Mouse (Mus musculus) heart, postnatal 0 days (tissue): ENCODE measurements around the gene Abcb4. TPM values are rescaled to one million over a fixed set of nuclear protein-coding genes. Genes with fewer than 3 reads are reported as not detected.
"Not testable (repeated sequence)": the region's sequence is repeated elsewhere in the genome, so short reads cannot be mapped to it uniquely, and the experiment has no call there.

Experiments used
- ATAC-seq: fragments of 200-750 bp; cut with Nextera tagmentation; 2 replicates; pipeline ENCODE4 v1.8.0; 2017; ENCODE audit warnings: low read depth, moderate number of reproducible peaks, moderate library complexity; ENCODE audit not compliant: insufficient read depth
- DNase-seq: peaks from one replicate; pipeline ENCODE4 v3.0.0-alpha.2; 2016; ENCODE audit warnings: low spot score
- H3K27ac ChIP-seq: fragments of 300-500 bp; sonication (generic); 2 replicates; pipeline ENCODE4 v1.5.1; 2014; ENCODE audit warnings: low read depth, mild to moderate bottlenecking
- H3K27me3 ChIP-seq: fragments of 300-500 bp; sonication (generic); 2 replicates; pipeline ENCODE4 v1.6.1; 2014; ENCODE audit warnings: low read length, mixed read lengths; ENCODE audit not compliant: control insufficient read depth, insufficient read depth
- H3K36me3 ChIP-seq: fragments of 300-500 bp; sonication (generic); replicated peaks from 2 replicates; pipeline ENCODE4 v1.6.1; 2014; ENCODE audit warnings: low read length, mixed read lengths; ENCODE audit not compliant: control insufficient read depth, insufficient read depth
- H3K4me1 ChIP-seq: fragments of 300-500 bp; sonication (generic); 2 replicates; pipeline ENCODE4 v1.6.1; 2014; ENCODE audit warnings: antibody characterized with exemption; ENCODE audit not compliant: control insufficient read depth, insufficient read depth
- H3K4me2 ChIP-seq: fragments of 300-500 bp; sonication (generic); 2 replicates; pipeline ENCODE4 v1.6.1; 2014; ENCODE audit warnings: low read depth, mild to moderate bottlenecking, low read length, moderate library complexity
- H3K4me3 ChIP-seq: fragments of 300-500 bp; sonication (generic); 2 replicates; pipeline ENCODE4 v1.5.1; 2014; ENCODE audit warnings: low read depth, low read length
- H3K9ac ChIP-seq: fragments of 300-500 bp; sonication (generic); replicated peaks from 2 replicates; pipeline ENCODE4 v1.6.1; 2014; ENCODE audit warnings: low read depth, low read length, mixed read lengths
- H3K9me3 ChIP-seq: fragments of 300-500 bp; sonication (generic); replicated peaks from 2 replicates; pipeline ENCODE4 v1.6.1; 2016; ENCODE audit warnings: low read length; ENCODE audit not compliant: control insufficient read depth
- CTCF ChIP-seq: IDR thresholded peaks from 2 replicates; pipeline ENCODE4 v1.5.1; 2016; ENCODE audit warnings: antibody characterized with exemption, control low read depth, low read depth
- EP300 ChIP-seq: IDR thresholded peaks from 2 replicates; pipeline ENCODE4 v1.6.1; 2016; ENCODE audit warnings: antibody characterized with exemption, low read depth
- WGBS: fragments of 180-500 bp; shearing (Covaris S2); extraction: QIAGEN DNeasy Blood & Tissue Kit; methylation state at CpG from one replicate; pipeline ENCODE4 v1.1.7; 2014; 5-methylcytosine and 5-hydroxymethylcytosine counted together
- polyA plus RNA-seq: library from polyadenylated mRNA; unstranded; fragments of >200 nt; fragmentation: Nextera tagmentation; extraction: Ambion mirVana; gene quantifications from 2 replicates; pipeline ENCODE4 v1.2.1, GENCODE M21; 2015
- total RNA-seq: library from RNA; depleted of rRNA; stranded (reverse); fragments of >200 nt; gene quantifications from 2 replicates; pipeline ENCODE4 v1.2.3, GENCODE M21; 2014; ENCODE audit warnings: low replicate concordance

Gene Abcb4
- total and polyA plus RNA-seq, 2 experiments from 2014 or later = 0.63 TPM; not detected in 1

DNA sequence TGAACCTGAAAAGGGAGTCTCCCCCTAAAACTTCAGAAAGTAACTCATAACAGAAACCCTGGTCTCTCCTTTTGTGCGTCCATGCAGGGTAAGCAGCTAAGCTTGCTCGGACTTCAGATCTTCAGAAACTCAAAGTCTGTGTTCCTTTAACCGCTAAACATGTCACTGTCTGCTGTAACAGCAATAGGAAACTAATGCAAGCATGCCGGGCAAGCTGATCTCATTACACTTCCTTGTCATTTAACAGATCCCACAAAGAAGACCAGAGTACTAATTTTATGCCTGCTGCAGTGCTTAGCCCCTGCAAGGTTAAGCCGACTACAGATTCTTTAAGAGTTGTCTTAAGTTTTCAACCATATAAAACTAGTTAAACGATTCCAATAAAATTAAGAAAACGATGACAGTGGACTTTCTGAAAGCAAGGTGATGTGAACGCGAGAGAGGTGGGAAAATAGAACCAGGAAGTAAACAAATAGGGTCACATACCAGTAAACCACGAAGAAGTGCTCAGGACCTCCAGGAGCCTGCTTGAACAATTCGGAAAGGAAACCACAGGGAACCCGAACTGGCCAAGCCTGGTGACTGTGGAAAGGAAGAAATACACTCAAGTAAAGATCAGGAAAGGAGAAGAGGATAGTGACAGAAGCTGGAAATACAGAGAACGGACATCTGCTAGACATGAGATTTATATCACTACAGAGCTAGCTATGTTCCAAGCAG is 102.6 kb downstream of the Abcb4 start:
- Histone ChIP-seq H3K36me3 (peaks cover 24% of the 10 kb centered on the region), H3K27ac (peak overlapping the region; percentile 84), H3K9me3 (no peaks in the 10 kb centered on the region), H3K4me2 (peak overlapping the region; percentile 75), H3K4me3 (peak overlapping the region; percentile 88), H3K4me1 (0 out of 2 replicates have a peak, but pooled peaks cover 4% of the 10 kb centered on the region), H3K27me3 (no peaks in the 10 kb centered on the region), H3K9ac (peak overlapping the region; percentile 75)
- TF ChIP-seq CTCF = no peak
- TF ChIP-seq EP300 = no peak
- 10% methylated on average over 13 of the region's 13 CpGs for WGBS
- ATAC-seq (no peak), DNase-seq (no peak)

DNA sequence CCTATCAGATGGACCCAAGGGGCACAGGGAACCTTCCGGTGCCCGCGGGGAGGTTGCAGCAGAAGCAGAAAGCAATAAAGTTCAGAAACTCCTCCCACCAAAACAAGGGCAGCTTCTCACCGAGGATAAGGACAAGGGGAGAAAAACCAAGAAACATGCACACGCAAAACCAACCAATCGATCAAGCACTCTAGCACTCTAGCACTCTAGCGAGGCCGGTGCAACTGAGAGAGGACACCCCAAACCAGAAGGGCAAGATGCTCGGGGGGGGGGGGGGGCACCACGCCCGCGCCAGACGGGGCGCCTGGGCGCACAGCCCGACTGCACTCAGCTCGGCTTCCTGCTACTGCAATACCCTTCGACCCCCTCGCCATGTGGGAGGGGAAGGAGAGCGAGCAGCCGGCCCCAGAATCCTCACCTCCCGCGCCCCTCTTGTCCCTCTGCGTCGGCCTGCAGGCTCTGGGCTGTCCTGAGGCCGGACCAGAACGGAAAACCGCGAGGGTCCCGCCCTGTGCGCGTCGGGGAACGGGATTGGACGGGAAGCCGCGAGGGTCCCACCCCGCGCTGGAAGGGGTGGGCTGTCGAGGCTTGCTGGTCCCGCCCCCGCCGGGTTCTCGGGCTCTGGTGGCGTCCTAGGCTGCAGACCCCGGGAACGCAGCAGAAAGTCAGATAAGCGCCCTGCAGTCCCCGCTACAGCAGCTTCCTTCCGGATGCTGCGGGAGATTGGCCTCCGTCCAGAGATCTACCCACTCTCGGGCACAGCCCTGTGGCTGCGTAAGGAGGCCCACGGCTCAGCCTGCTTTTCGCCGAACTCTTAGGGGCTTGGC is 103.4 kb downstream of the Abcb4 start, which contains the start of gene Crot:
Crot (minus strand) TSS at position 639 of the 827 bp plus-strand sequence.
- peak; percentile 86 for DNase-seq
- peak; percentile 99 for ATAC-seq
- WGBS = under 1% methylated on average over 55 of the region's 57 CpGs
- Histone ChIP-seq H3K9me3 (no peaks in the 10 kb centered on the region), H3K4me3 (peak within 1 kb of the TSS; percentile 88), H3K27ac (peak within 1 kb of the TSS; percentile 84), H3K4me2 (peak within 1 kb of the TSS; percentile 75), H3K36me3 (peaks cover 17% of the 10 kb centered on the region), H3K4me1 (0 out of 2 replicates have a peak, but pooled peaks cover 4% of the 10 kb centered on the region), H3K9ac (peak within 1 kb of the TSS; percentile 75), H3K27me3 (no peaks in the 10 kb centered on the region)
- TF ChIP-seq EP300 (no peak), CTCF (no peak)

- Histone ChIP-seq H3K4me3 (peak overlapping the region; percentile 88), H3K36me3 (peaks cover 11% of the 10 kb centered on the region), H3K27ac (peak overlapping the region; percentile 84), H3K9me3 (no peaks in the 10 kb centered on the region), H3K4me1 (0 out of 2 replicates have a peak, but pooled peaks cover 4% of the 10 kb centered on the region), H3K4me2 (peak overlapping the region; percentile 75), H3K9ac (peak overlapping the region; percentile 75), H3K27me3 (no peaks in the 10 kb centered on the region)
- TF ChIP-seq EP300 = no peak
- no peak for TF ChIP-seq CTCF
- ATAC-seq = 0 out of 2 replicates have a peak, but pooled peaks have one; percentile 21
- WGBS = 3% methylated on average over 8 of the region's 8 CpGs
- DNase-seq = no peak
Measured at GRCm38 (mm10) chr5:8997513-8997895, 104.0 kb downstream of the Abcb4 start.

DNA sequence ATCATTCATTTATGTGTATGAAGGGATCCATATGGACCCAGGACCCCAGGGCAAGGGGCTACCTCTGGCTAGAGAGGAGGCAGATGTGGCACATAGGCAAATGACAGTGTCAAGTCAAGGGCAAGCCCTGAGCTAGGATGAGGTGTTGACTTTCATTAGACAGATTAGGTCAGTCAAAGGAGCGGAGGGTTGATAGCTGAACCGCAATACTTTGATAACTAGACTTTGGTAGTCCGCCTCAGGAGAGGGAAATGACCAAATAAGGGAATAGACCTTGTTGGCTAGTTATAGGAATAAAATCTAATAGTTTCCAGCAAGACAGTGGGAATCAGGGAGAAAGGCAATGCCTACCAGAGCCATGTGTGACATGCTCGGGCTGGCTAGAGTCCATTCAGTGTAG is 105.6 kb downstream of the Abcb4 start:
- 43% methylated on average over 4 of the region's 4 CpGs for WGBS

GRCm38 (mm10) chr5:9000006-9000405 is 106.5 kb downstream of the Abcb4 start:
- H3K36me3 ChIP-seq, DNase-seq, H3K9ac ChIP-seq, H3K4me3 ChIP-seq, H3K4me1 ChIP-seq, ATAC-seq, H3K27me3 ChIP-seq, H3K9me3 ChIP-seq, H3K4me2 ChIP-seq, H3K27ac ChIP-seq: not testable (repeated sequence)
- WGBS = 56% methylated on average over 7 of the region's 7 CpGs

More for the DNA sequence above, 105.6 kb downstream of the Abcb4 start:
- TF ChIP-seq CTCF (no peak), EP300 (no peak)
- H3K27ac ChIP-seq = no peak overlapping the region
- no peak for ATAC-seq
- DNase-seq = no peak
- no peak overlapping the region for H3K4me3 ChIP-seq
- 0 out of 2 replicates have a peak, but pooled peaks cover 3% of the 10 kb centered on the region for H3K36me3 ChIP-seq
- no peaks in the 10 kb centered on the region for H3K9me3 ChIP-seq
- no peak overlapping the region for H3K9ac ChIP-seq
- no peaks in the 10 kb centered on the region for H3K27me3 ChIP-seq
- no peak overlapping the region for H3K4me2 ChIP-seq
- H3K4me1 ChIP-seq = 0 out of 2 replicates have a peak, but pooled peaks cover 4% of the 10 kb centered on the region

GRCm38 (mm10) chr5:9006585-9006984 is 113.1 kb downstream of the Abcb4 start:
- not testable (repeated sequence) for H3K4me3 ChIP-seq, DNase-seq, H3K4me1 ChIP-seq, H3K4me2 ChIP-seq, H3K27ac ChIP-seq, H3K9me3 ChIP-seq, ATAC-seq, H3K36me3 ChIP-seq, H3K9ac ChIP-seq, H3K27me3 ChIP-seq
- 44% methylated on average over 3 of the region's 3 CpGs for whole genome bisulfite sequencing
